In the genomic region with DNA sequence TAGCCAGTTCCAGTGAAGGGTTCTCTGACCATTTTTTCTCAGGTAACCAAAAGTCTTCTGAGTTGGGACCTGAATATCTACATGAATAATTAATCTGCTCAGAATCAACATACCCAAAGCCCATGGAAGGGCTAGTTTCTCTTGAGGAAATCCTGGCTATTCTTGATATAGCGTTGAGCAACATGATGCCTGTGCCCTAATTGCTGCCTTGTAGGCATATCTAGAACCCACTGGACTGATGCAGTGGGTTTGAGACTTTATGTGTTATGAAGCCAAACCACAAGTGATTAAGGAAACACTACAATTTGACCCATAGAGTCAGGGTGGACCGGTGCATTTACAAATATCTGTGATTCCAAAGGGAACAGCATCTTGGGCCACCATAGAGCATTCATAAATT, we compare ENCODE assay signal across 19 mouse cellular contexts.
A peak's percentile ranks its signal among the peaks of the same experiment; 100 is the strongest.
DNase-seq lines count a peak whose midpoint lies in the region; ATAC-seq lines count a peak whose summit lies in the region.
"Had no signal": no experiment of that assay in that cellular context is flagged by ENCODE, and none has a peak within 500 bp of the region (broad histone marks: within the 10 kb centered on the region; RNA-seq: fewer than 3 reads in every experiment).

No protein-coding gene starts in this region.

- intact Hi-C loops in heart, postnatal 14 days (cut with DNase I) = no loop called here

- WGBS in midbrain, embryonic 11.5 days = 94% methylated on average over 2 of the region's 2 CpGs
- WGBS in midbrain, embryonic 14.5 days = 93% methylated on average over 2 of the region's 2 CpGs

- no peaks in the 10 kb centered on the region for H3K4me1 ChIP-seq in midbrain, embryonic 11.5 days (ENCODE audit: control insufficient read depth, insufficient read depth, low read length)
- no peaks in the 10 kb centered on the region for H3K4me1 ChIP-seq in midbrain, embryonic 14.5 days (ENCODE audit: control insufficient read depth, insufficient read depth, low read length)

- no peak overlapping the region for H3K4me2 ChIP-seq in midbrain, embryonic 11.5 days
- H3K4me2 ChIP-seq in midbrain, embryonic 14.5 days (ENCODE audit: low read length) = no peak overlapping the region

- no peaks in the 10 kb centered on the region for H3K9me3 ChIP-seq in midbrain, embryonic 11.5 days (ENCODE audit: control insufficient read depth, low read length)
- H3K9me3 ChIP-seq in midbrain, embryonic 14.5 days (ENCODE audit: control insufficient read depth, low read length) = no peaks in the 10 kb centered on the region; the same call in 1 of the 2 replicates
- H3K9me3 ChIP-seq: G1E had no signal

- no peak for ATAC-seq in midbrain, embryonic 11.5 days (ENCODE audit: low FRiP score)
- no peak for ATAC-seq in midbrain, embryonic 14.5 days (ENCODE audit: low FRiP score, low TSS enrichment)
- ATAC-seq: activated CD4-positive, CD25-positive, alpha-beta regulatory T cell, adult 4 months; CD4-positive, CD25-positive, alpha-beta regulatory T cell, adult 4 months; Patski had no signal

- H3K9ac ChIP-seq in midbrain, embryonic 11.5 days (ENCODE audit: low read length) = no peak overlapping the region
- H3K9ac ChIP-seq in midbrain, embryonic 14.5 days (replicated peaks; ENCODE audit: low read length) = no peak overlapping the region

- H3K27ac ChIP-seq in midbrain, embryonic 11.5 days (ENCODE audit: low read depth, low read length) = no peak overlapping the region
- H3K27ac ChIP-seq in midbrain, embryonic 14.5 days (replicated peaks; ENCODE audit: low read depth, low read length) = no peak overlapping the region

- no peak overlapping the region for H3K4me3 ChIP-seq in midbrain, embryonic 11.5 days (ENCODE audit: low read depth, low read length)
- no peak overlapping the region for H3K4me3 ChIP-seq in midbrain, embryonic 14.5 days (replicated peaks; ENCODE audit: low read depth, low read length)

- no peaks in the 10 kb centered on the region for H3K36me3 ChIP-seq in midbrain, embryonic 11.5 days (ENCODE audit: control insufficient read depth, insufficient read depth, low read length)
- no peaks in the 10 kb centered on the region for H3K36me3 ChIP-seq in midbrain, embryonic 14.5 days (ENCODE audit: control insufficient read depth, insufficient read depth, low read length)
- H3K36me3 ChIP-seq: G1E had no signal

- DNase-seq in heart, adult 11 months = peak; percentile 85
- no peak for DNase-seq in heart, postnatal 14 days
- DNase-seq in midbrain, embryonic 11.5 days (ENCODE audit: low spot score, missing footprints) = peak; percentile 54
- no peak for DNase-seq in midbrain, embryonic 14.5 days
- DNase-seq: adrenal gland, adult 2 months; adrenal gland, adult 8-10 months; adrenal gland, postnatal 10 days; adrenal gland, postnatal 14 days; adrenal gland, postnatal 25 days; adrenal gland, postnatal 36 days; B cell, adult 2 months; cerebellum, adult 11 months; cerebellum, adult 11-12 months; cerebellum, adult 18-20 months had no signal

- H3K27me3 ChIP-seq in midbrain, embryonic 11.5 days (ENCODE audit: control insufficient read depth, insufficient read depth, low read length) = no peaks in the 10 kb centered on the region
- no peaks in the 10 kb centered on the region for H3K27me3 ChIP-seq in midbrain, embryonic 14.5 days (ENCODE audit: control insufficient read depth, insufficient read depth, low read length)
- H3K27me3 ChIP-seq: CH12.LX, Patski had no signal

Comparison
In these comparisons a context has a peak if more than half of its experiments do, and no peak if none do; other contexts are left out.
1. DNase-seq: peak in heart, adult 11 months (single experiment) and midbrain, embryonic 11.5 days (single experiment); none in heart, postnatal 14 days (0 of 2) and midbrain, embryonic 14.5 days (single experiment).